Mouse (Mus musculus) heart, adult 2 months (tissue): ENCODE data around the gene Ifrd2. TPM values are rescaled to one million over a fixed set of nuclear protein-coding genes. Genes with fewer than 3 reads are reported as not detected.
A peak's percentile ranks its signal among the peaks of the same experiment; 100 is the strongest.
"Not testable (repeated sequence)": the region's sequence is repeated elsewhere in the genome, so short reads cannot be mapped to it uniquely, and the experiment has no call there.

Source experiments
- DNase-seq, 2 experiments: peaks; one replicate each; pipeline ENCODE4 v3.0.0; 2021
- H3K27ac ChIP-seq: fragments of 200-600 bp; 2 replicates; pipeline ENCODE4 v1.8.1; 2022
- H3K27me3 ChIP-seq: fragments of 200-500 bp; 2 replicates; pipeline ENCODE4 v1.6.1; 2012; ENCODE audit warnings: mild to moderate bottlenecking, low read length, inconsistent platforms, mixed read lengths; ENCODE audit not compliant: control insufficient read depth, insufficient read depth
- H3K36me3 ChIP-seq: fragments of 200-500 bp; 2 replicates; pipeline ENCODE4 v1.6.1; 2012; ENCODE audit warnings: low read length, inconsistent platforms; ENCODE audit not compliant: control insufficient read depth, insufficient read depth
- H3K4me1 ChIP-seq: fragments of 200-500 bp; 2 replicates; pipeline ENCODE4 v1.6.1; 2011; ENCODE audit warnings: low read length; ENCODE audit not compliant: control insufficient read depth, insufficient read depth
- H3K4me3 ChIP-seq: fragments of 200-600 bp; 2 replicates; pipeline ENCODE4 v1.8.1; 2022
- H3K79me2 ChIP-seq: fragments of 200-500 bp; replicated peaks from 2 replicates; pipeline ENCODE4 v1.6.1; 2012; ENCODE audit warnings: mild to moderate bottlenecking, inconsistent platforms, low read length, moderate library complexity, mixed read lengths; ENCODE audit not compliant: control insufficient read depth, insufficient read depth
- H3K9ac ChIP-seq: fragments of 200-500 bp; 2 replicates; pipeline ENCODE4 v1.6.1; 2012; ENCODE audit warnings: low read depth, mild to moderate bottlenecking, control low read depth, inconsistent platforms, low read length, mixed read lengths
- CTCF ChIP-seq: fragments of 200-600 bp; IDR thresholded peaks from 2 replicates; pipeline ENCODE4 v1.8.1; 2022; ENCODE audit warnings: antibody characterized with exemption, mild to moderate bottlenecking, moderate library complexity
- EP300 ChIP-seq: fragments of 200-500 bp; IDR thresholded peaks from 2 replicates; pipeline ENCODE4 v1.6.1; 2011; ENCODE audit warnings: low read depth, low read length, control low read depth; ENCODE audit not compliant: insufficient read depth
- POLR2A ChIP-seq: fragments of 200-500 bp; IDR thresholded peaks from 2 replicates; pipeline ENCODE4 v1.6.1; 2011; ENCODE audit warnings: mild to moderate bottlenecking, low read depth, low read length, control low read depth; ENCODE audit not compliant: insufficient read depth
- WGBS: fragments of 180-500 bp; shearing (Covaris S2); methylation state at CpG from one replicate; pipeline ENCODE4 v1.1.7; 2018; 5-methylcytosine and 5-hydroxymethylcytosine counted together
- intact Hi-C: fragments of 180-260 bp; cut with DNase I; formaldehyde crosslinking; loops from one replicate; pipeline ENCODE4 v1.15.1; 2025
- polyA plus RNA-seq: library from polyadenylated mRNA; depleted of rRNA; stranded (reverse); fragments of >200 nt; gene quantifications from 2 replicates; pipeline ENCODE4 v1.2.3, GENCODE M21; 2012
- total RNA-seq, 2 experiments: library from RNA; stranded (reverse); gene quantifications; 2 replicates each; pipeline ENCODE4 v1.2.3; 2021

Gene Ifrd2
- total and polyA plus RNA-seq, 3 experiments: 39.9 to 51.4 (median 43.7) TPM

DNA sequence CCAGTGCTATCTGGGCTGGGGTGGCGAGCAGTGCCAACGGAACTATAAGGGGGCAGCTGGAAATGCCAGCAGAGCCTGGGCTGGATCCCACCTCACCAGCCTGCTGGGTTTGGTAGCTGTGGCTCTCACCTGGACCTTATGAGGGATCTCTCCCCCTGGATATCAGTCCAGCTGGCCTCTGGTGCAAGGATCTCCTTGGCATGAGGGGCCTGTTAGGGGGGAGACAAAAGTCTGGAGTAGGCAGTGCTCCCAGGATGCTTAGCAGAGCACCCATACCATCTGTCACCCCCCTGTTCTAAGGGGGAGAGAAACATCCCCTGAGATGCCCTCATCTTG lies 15.1 kb upstream of the Ifrd2 start:
- Histone ChIP-seq H3K79me2 (no peaks in the 10 kb centered on the region), H3K36me3 (no peaks in the 10 kb centered on the region), H3K27me3 (no peaks in the 10 kb centered on the region), H3K9ac (no peak overlapping the region), H3K4me1 (peaks cover 15% of the 10 kb centered on the region), H3K27ac (peak overlapping the region; percentile 95), H3K4me3 (no peak overlapping the region)
- WGBS: 97% methylated on average over 2 of the region's 2 CpGs
- no peak for DNase-seq
- TF ChIP-seq EP300 (no peak), CTCF (no peak), POLR2A (no peak)
- intact Hi-C loops: no loop called here

DNA sequence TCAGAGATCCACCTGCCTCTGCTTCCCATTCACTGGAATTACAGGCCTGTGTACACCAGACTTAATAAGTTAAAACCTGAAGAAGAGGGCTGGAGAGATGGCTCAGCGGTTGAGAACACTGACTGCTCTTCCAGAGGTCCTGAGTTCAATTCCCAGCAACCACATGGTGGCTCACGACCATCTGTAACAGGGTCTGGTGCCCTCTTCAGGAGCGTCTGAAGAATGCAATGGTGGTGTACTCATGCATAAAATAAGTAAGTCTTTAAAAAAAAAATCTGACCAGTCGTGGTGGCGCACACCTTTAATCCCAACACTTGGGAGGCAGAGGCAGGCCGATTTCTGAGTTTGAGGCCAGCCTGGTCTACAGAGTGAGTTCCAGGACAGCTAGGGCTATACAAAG lies 13.7 kb upstream of the Ifrd2 start:
- H3K79me2 ChIP-seq, H3K27ac ChIP-seq, DNase-seq, H3K9ac ChIP-seq, H3K4me3 ChIP-seq, H3K36me3 ChIP-seq, intact Hi-C loops, H3K27me3 ChIP-seq: not testable (repeated sequence)
- WGBS: 89% methylated on average over 6 of the region's 6 CpGs
- peak; percentile 43 for TF ChIP-seq CTCF
- H3K4me1 ChIP-seq: peaks cover 20% of the 10 kb centered on the region

DNA sequence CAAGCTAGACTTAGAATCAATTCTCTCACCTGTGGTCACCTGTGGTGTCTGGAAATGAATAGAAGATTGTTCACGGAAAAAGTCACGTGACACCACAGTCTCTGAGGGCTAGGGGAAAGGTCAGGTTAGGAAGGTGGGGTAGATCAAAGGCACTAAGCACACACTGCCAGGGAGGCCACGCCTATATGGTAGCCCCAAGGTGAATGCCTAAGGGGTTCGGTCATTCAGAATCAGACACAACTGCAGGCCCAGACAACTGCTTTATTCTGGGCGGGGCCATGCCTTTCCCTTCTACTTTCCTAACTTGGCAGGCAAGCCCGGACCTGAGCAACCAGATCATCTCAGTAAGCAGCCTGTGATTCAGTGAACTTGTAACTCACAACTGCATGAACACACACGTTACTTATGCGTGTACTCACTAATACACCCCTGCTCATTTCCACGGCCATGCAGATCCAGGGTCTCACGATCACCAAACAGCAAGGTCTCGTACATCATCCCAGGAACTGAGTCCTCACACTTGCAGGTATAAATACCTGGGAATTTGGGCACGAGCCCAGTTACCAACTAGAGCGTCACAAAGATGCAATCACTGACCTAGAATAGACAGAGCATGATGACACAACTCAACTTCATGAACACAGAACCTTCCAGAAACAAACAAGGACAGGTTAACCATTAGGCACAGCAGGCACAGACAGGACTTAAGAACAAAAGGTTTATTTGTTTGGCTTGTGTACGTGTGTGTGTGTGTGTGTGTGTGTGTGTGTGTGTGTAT lies 11.7 kb upstream of the Ifrd2 start:
- H3K27ac ChIP-seq: no peak overlapping the region
- TF ChIP-seq CTCF (no peak), EP300 (no peak), POLR2A (no peak)
- H3K79me2 ChIP-seq: no peaks in the 10 kb centered on the region
- intact Hi-C loops: no loop called here
- H3K4me1 ChIP-seq: peaks cover 21% of the 10 kb centered on the region
- whole genome bisulfite sequencing: 77% methylated on average over 14 of the region's 14 CpGs
- H3K9ac ChIP-seq: no peak overlapping the region
- DNase-seq: no peak
- no peaks in the 10 kb centered on the region for H3K27me3 ChIP-seq
- no peaks in the 10 kb centered on the region for H3K36me3 ChIP-seq
- no peak overlapping the region for H3K4me3 ChIP-seq

DNA sequence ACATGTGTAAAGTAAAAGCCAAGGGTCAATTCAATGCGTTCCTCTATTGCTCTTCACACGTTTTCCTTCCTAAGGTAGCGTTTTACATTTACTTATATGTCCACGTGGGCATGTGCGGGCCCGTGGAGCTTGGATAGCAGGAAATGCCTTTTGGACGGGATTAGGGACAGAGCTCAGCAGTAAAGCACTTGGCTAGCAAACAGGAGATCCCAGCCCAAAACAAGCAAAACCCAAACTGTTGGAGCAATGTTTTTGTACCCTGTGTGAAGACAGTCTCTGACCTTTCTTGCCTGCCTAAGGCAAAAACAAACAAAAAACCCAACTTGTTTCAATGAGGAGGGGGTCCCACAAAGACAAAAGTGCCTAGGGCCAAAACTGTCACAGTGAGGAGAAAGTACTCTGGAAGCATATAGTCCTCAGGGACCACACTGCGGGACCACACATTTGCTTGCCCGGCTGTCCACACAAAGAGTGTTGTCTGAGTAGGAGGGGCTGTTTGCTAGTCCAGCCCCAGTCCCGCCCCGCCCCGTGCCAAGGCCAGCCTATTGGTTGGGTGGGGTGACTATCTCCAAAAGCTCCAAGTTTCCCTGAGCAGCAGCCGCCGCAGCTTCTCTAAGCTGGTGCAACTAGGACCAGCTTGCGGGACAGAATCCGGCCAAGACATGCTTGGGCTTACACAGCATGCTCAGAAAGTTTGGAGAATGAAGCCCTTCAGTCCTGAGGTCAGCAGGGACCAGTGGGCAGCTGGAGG lies 10.9 kb upstream of the Ifrd2 start, which contains the start of gene Hyal1:
Gene Hyal1 (plus strand): TSS at position 571 of the 751 bp plus-strand sequence.
- Histone ChIP-seq H3K4me1 (peaks cover 20% of the 10 kb centered on the region), H3K9ac (peak within 1 kb of the TSS; percentile 77), H3K36me3 (no peaks in the 10 kb centered on the region), H3K27me3 (no peaks in the 10 kb centered on the region), H3K79me2 (no peaks in the 10 kb centered on the region), H3K27ac (peak within 1 kb of the TSS; percentile 79), H3K4me3 (peak within 1 kb of the TSS; percentile 52)
- intact Hi-C loops: no loop called here
- 14% methylated on average over 16 of the region's 16 CpGs for WGBS
- TF ChIP-seq POLR2A (peak; percentile 94), EP300 (0 out of 2 replicates have a peak, but pooled peaks have one; percentile 7), CTCF (no peak)
- peak; percentile 84 to 85 for DNase-seq

DNA sequence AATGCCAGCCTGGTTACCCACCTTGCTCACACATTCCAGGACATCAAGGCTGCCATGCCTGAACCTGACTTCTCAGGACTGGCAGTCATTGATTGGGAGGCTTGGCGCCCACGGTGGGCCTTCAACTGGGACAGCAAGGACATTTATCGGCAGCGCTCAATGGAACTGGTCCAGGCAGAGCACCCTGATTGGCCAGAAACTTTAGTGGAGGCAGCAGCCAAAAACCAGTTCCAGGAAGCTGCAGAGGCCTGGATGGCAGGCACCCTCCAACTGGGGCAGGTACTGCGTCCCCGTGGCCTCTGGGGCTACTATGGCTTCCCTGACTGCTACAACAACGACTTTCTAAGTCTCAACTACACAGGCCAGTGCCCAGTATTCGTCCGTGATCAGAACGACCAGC lies 9.6 kb upstream of the Ifrd2 start:
- no peak for TF ChIP-seq CTCF
- TF ChIP-seq EP300: no peak
- no peak for TF ChIP-seq POLR2A
- H3K4me3 ChIP-seq: no peak overlapping the region
- peaks cover 15% of the 10 kb centered on the region for H3K4me1 ChIP-seq
- no peaks in the 10 kb centered on the region for H3K79me2 ChIP-seq
- H3K27ac ChIP-seq: no peak overlapping the region
- H3K36me3 ChIP-seq: no peaks in the 10 kb centered on the region
- intact Hi-C loops: no loop called here
- no peaks in the 10 kb centered on the region for H3K27me3 ChIP-seq
- DNase-seq: no peak
- WGBS: 86% methylated on average over 10 of the region's 10 CpGs
- no peak overlapping the region for H3K9ac ChIP-seq

DNA sequence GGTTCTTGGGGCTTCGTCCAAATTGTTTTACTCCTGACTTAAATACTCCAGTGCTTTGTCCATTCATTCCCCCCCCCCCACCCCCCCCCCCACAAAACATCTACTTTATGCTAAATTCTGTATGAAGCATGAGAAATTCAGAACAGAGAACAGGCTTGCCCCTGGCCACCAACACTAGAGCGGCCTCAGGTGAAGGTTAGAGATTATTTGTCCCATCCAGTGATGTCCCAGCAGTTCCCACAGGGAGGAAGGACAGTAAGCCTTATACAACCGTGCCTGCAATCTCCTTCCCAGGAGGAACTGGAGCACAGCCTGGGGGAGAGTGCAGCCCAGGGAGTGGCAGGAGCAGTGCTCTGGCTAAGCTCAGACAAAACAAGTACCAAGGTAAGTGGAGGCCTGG lies 8.9 kb upstream of the Ifrd2 start, which contains the start of gene Naa80:
Gene Naa80 (plus strand): TSS at position 301 of the 400 bp plus-strand sequence.
- H3K79me2 ChIP-seq: no peaks in the 10 kb centered on the region
- no peak for TF ChIP-seq POLR2A
- no peak for TF ChIP-seq EP300
- TF ChIP-seq CTCF: no peak
- 74% methylated on average over 3 of the region's 3 CpGs for WGBS
- no peak within 1 kb of the TSS; the same call in 1 of the 2 replicates for H3K27ac ChIP-seq
- no peak within 1 kb of the TSS for H3K4me3 ChIP-seq
- H3K4me1 ChIP-seq: peaks cover 15% of the 10 kb centered on the region
- no peaks in the 10 kb centered on the region for H3K27me3 ChIP-seq
- H3K36me3 ChIP-seq: no peaks in the 10 kb centered on the region
- intact Hi-C loops: no loop called here
- no peak within 1 kb of the TSS for H3K9ac ChIP-seq
- no peak for DNase-seq
